Comparison of ENCODE assay signal across 28 mouse cellular contexts in the genomic region with DNA sequence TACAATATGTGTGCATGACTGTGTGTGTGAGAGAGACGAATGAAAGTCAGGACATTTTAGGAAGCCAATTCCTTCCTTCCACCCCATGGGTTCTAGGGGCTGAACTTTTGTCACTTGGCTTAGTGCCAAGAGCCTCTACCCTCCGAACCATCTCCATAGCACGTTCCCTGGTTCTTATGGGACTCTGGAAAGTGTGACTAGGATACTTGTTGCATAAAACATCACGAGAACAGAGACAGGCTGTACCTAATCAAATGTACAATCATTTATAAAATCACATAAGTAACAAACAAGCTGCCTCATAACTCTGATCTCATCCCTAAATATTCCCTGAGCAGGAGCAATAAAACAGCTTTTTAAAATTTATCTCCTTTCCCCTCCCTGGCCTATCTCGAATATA.
"Had no signal": no experiment of that assay in that cellular context is flagged by ENCODE, and none has a peak within 500 bp of the region (broad histone marks: within the 10 kb centered on the region; RNA-seq: fewer than 3 reads in every experiment).

No protein-coding gene starts in this region.

- H3K9me3 ChIP-seq: embryonic facial prominence, embryonic 10.5 days; embryonic facial prominence, embryonic 12.5 days; embryonic facial prominence, embryonic 13.5 days; embryonic facial prominence, embryonic 15.5 days; forebrain, embryonic 10.5 days; forebrain, embryonic 12.5 days; forebrain, embryonic 13.5 days; forebrain, embryonic 15.5 days had no signal

- H3K27ac ChIP-seq: embryonic facial prominence, embryonic 10.5 days; embryonic facial prominence, embryonic 12.5 days; embryonic facial prominence, embryonic 13.5 days; embryonic facial prominence, embryonic 15.5 days; forebrain, embryonic 10.5 days; forebrain, embryonic 12.5 days; forebrain, embryonic 13.5 days; forebrain, embryonic 15.5 days; gastrocnemius, adult 2 months had no signal

- H3K4me3 ChIP-seq: embryonic facial prominence, embryonic 10.5 days; embryonic facial prominence, embryonic 12.5 days; embryonic facial prominence, embryonic 13.5 days; embryonic facial prominence, embryonic 15.5 days; erythroblast, embryonic 14.5 days; forebrain, embryonic 10.5 days; forebrain, embryonic 12.5 days; forebrain, embryonic 13.5 days; forebrain, embryonic 15.5 days; gastrocnemius, adult 2 months had no signal

- H3K9ac ChIP-seq: embryonic facial prominence, embryonic 12.5 days; embryonic facial prominence, embryonic 13.5 days; embryonic facial prominence, embryonic 15.5 days; forebrain, embryonic 12.5 days; forebrain, embryonic 13.5 days; forebrain, embryonic 15.5 days; forebrain, postnatal 0 days had no signal

- H3K4me2 ChIP-seq: embryonic facial prominence, embryonic 12.5 days; embryonic facial prominence, embryonic 13.5 days; embryonic facial prominence, embryonic 15.5 days; forebrain, embryonic 12.5 days; forebrain, embryonic 13.5 days; forebrain, embryonic 15.5 days had no signal

- H3K36me3 ChIP-seq: embryonic facial prominence, embryonic 10.5 days; embryonic facial prominence, embryonic 12.5 days; embryonic facial prominence, embryonic 13.5 days; embryonic facial prominence, embryonic 15.5 days; forebrain, embryonic 10.5 days; forebrain, embryonic 12.5 days; forebrain, embryonic 15.5 days had no signal

- ATAC-seq: forebrain, embryonic 13.5 days; forebrain, embryonic 14.5 days; forebrain, embryonic 15.5 days; forebrain, embryonic 16.5 days; forebrain, postnatal 0 days had no signal

- H3K27me3 ChIP-seq: embryonic facial prominence, embryonic 12.5 days; embryonic facial prominence, embryonic 13.5 days; embryonic facial prominence, embryonic 15.5 days; forebrain, embryonic 12.5 days; forebrain, embryonic 13.5 days; forebrain, embryonic 15.5 days had no signal

- DNase-seq: cerebellum, adult 2 months; cerebellum, adult 8-10 months; cerebellum, adult 9-10 months; cerebellum, adult 9-11 months; cerebellum, postnatal 10 days; cerebellum, postnatal 14 days; cerebellum, postnatal 25 days; cerebellum, postnatal 36 days; embryo, embryonic 11 days; forebrain, postnatal 0 days; gastrocnemius, adult 2 months; gastrocnemius, postnatal 10 days; gastrocnemius, postnatal 14 days; gastrocnemius, postnatal 25 days; gastrocnemius, postnatal 36 days; heart, adult 11 months; heart, adult 18-20 months had no signal

- H3K4me1 ChIP-seq: embryonic facial prominence, embryonic 10.5 days; embryonic facial prominence, embryonic 12.5 days; embryonic facial prominence, embryonic 13.5 days; embryonic facial prominence, embryonic 15.5 days; forebrain, embryonic 10.5 days; forebrain, embryonic 12.5 days; forebrain, embryonic 13.5 days; forebrain, embryonic 15.5 days had no signal
